In the genomic region with DNA sequence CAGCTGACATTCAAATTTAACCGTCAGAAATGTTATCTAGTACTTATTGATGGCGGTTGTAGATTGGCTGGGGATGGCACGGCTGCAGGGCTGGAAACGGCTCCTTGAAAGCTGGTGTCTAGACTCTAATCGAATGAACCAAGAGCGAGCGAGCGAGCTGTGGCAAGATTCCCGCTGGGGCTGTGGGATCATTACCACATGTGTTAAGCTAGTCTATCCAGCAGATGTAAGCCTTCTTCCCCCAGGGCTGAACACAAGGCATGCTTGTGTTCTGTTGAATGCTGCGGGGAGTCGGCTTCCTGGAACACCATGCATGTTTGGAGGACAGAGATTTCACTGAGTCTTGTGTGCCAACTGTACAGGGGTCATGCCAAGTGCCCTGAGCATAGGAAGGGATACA, we compare ENCODE assay signal across 13 mouse cellular contexts. TPM values are rescaled to one million over a fixed set of nuclear protein-coding genes. Genes with fewer than 3 reads are reported as not detected.
A peak's percentile ranks its signal among the peaks of the same experiment; 100 is the strongest.
DNase-seq lines count a peak whose midpoint lies in the region; ATAC-seq and TF ChIP-seq lines count a peak whose summit lies in the region.
"Had no signal": no experiment of that assay in that cellular context is flagged by ENCODE, and none has a peak within 500 bp of the region (broad histone marks: within the 10 kb centered on the region; RNA-seq: fewer than 3 reads in every experiment).

No protein-coding gene starts in this region.

- no peaks in the 10 kb centered on the region for H3K36me3 ChIP-seq in forebrain, embryonic 10.5 days (replicated peaks)
- no peaks in the 10 kb centered on the region for H3K36me3 ChIP-seq in forebrain, embryonic 15.5 days
- H3K36me3 ChIP-seq in limb, embryonic 15.5 days, result no peaks in the 10 kb centered on the region

- peaks cover 21% of the 10 kb centered on the region; the same call in 1 of the 2 replicates for H3K27me3 ChIP-seq in forebrain, embryonic 10.5 days (ENCODE audit: poor library complexity, severe bottlenecking)
- no peaks in the 10 kb centered on the region for H3K27me3 ChIP-seq in forebrain, embryonic 15.5 days
- peaks cover 4% of the 10 kb centered on the region for H3K27me3 ChIP-seq in limb, embryonic 15.5 days

- no peaks in the 10 kb centered on the region for H3K9me3 ChIP-seq in forebrain, embryonic 10.5 days
- no peaks in the 10 kb centered on the region for H3K9me3 ChIP-seq in forebrain, embryonic 15.5 days
- H3K9me3 ChIP-seq in limb, embryonic 15.5 days, result no peaks in the 10 kb centered on the region

- peaks cover 17% of the 10 kb centered on the region for H3K4me1 ChIP-seq in forebrain, embryonic 10.5 days
- H3K4me1 ChIP-seq in forebrain, embryonic 15.5 days, result no peaks in the 10 kb centered on the region
- peaks cover 20% of the 10 kb centered on the region for H3K4me1 ChIP-seq in limb, embryonic 15.5 days

- ATAC-seq in forebrain, embryonic 15.5 days (replicated peaks), result no peak
- 0 out of 2 replicates have a peak, but pooled peaks have one; percentile 57 for ATAC-seq in limb, embryonic 15.5 days (ENCODE audit: insufficient number of reproducible peaks, low FRiP score, low TSS enrichment, low read depth)

- WGBS in forebrain, embryonic 10.5 days, result 74% methylated on average over 11 of the region's 11 CpGs
- WGBS in forebrain, embryonic 15.5 days, result 74% methylated on average over 11 of the region's 11 CpGs
- 20% methylated on average over 11 of the region's 11 CpGs for whole genome bisulfite sequencing in limb, embryonic 15.5 days

- TF ChIP-seq CTCF in layer of hippocampus, adult 2 months (conservative IDR thresholded peaks at IDR 0.05), result no peak

- no peak overlapping the region for H3K9ac ChIP-seq in forebrain, embryonic 15.5 days (replicated peaks)
- no peak overlapping the region for H3K9ac ChIP-seq in limb, embryonic 15.5 days

- no peak overlapping the region for H3K4me2 ChIP-seq in forebrain, embryonic 15.5 days (replicated peaks)
- no peak overlapping the region for H3K4me2 ChIP-seq in limb, embryonic 15.5 days
- H3K4me2 ChIP-seq: midbrain, embryonic 11.5 days had no signal

- H3K4me3 ChIP-seq in forebrain, embryonic 10.5 days, result no peak overlapping the region
- H3K4me3 ChIP-seq in forebrain, embryonic 15.5 days, result no peak overlapping the region
- no peak overlapping the region for H3K4me3 ChIP-seq in limb, embryonic 15.5 days
- H3K4me3 ChIP-seq in layer of hippocampus, adult 2 months, result no peak overlapping the region

- H3K27ac ChIP-seq in forebrain, embryonic 10.5 days, result no peak overlapping the region
- no peak overlapping the region for H3K27ac ChIP-seq in forebrain, embryonic 15.5 days (replicated peaks)
- H3K27ac ChIP-seq in limb, embryonic 15.5 days, result peak overlapping the region; percentile 33; the same call in 1 of the 2 replicates
- H3K27ac ChIP-seq in layer of hippocampus, adult 2 months, result no peak overlapping the region

- DNase-seq in forebrain, embryonic 10.5 days (ENCODE audit: extremely low spot score, low spot score), result peak; percentile 31
- DNase-seq in lung, postnatal 10 days, result peak; percentile 26
- no peak for DNase-seq in lung, adult 18-20 months
- DNase-seq in fibroblast of lung, adult 2 months (ENCODE audit: low read depth), result peak; percentile 88
- no peak for DNase-seq in layer of hippocampus, adult 8-10 months (ENCODE audit: low spot score in 2 of 2)
- no peak for DNase-seq in layer of hippocampus, adult 2 months (ENCODE audit: low spot score in 2 of 2)
- DNase-seq: kidney, adult 2 months had no signal

RNA-seq across cellular contexts. Expression of gene Faim2, which starts 18.6 kb away (rescaled TPM):
- 0.32 and 0.44 TPM in 2 replicates for polyA plus RNA-seq in forebrain, embryonic 10.5 days (2016; fragmentation: Nextera tagmentation; extraction: Ambion mirVana)
- polyA plus RNA-seq in forebrain, embryonic 15.5 days (2015; fragmentation: Nextera tagmentation; extraction: Ambion mirVana), result 17.0 and 18.9 TPM in 2 replicates
- 0.17 and 0.25 TPM in 2 replicates for polyA plus RNA-seq in limb, embryonic 15.5 days (2015; fragmentation: Nextera tagmentation; extraction: Ambion mirVana)
- 100 to 1,000 TPM; 370 to 420 (median 399) TPM for total RNA-seq in layer of hippocampus, adult 8-10 months (2022)
- 100 to 1,000 TPM; 394 to 431 TPM for total RNA-seq in layer of hippocampus, adult 2 months (2021)
- total RNA-seq: granulocyte monocyte progenitor cell, adult 5-6 weeks had no signal

RNA-seq across cellular contexts. Expression of gene Aqp2, which starts 32.3 kb away (rescaled TPM):
- not detected in 2 replicates for polyA plus RNA-seq in forebrain, embryonic 10.5 days (2016; fragmentation: Nextera tagmentation; extraction: Ambion mirVana)
- polyA plus RNA-seq in forebrain, embryonic 15.5 days (2015; fragmentation: Nextera tagmentation; extraction: Ambion mirVana), result not detected in 2 replicates
- polyA plus RNA-seq in limb, embryonic 15.5 days (2015; fragmentation: Nextera tagmentation; extraction: Ambion mirVana), result not detected in 2 replicates
- total RNA-seq in layer of hippocampus, adult 8-10 months (2022), result under 1 TPM in 1 of 4 experiments, not detected in 3; 0.32 TPM
- not detected for total RNA-seq in layer of hippocampus, adult 2 months (2021)
- total RNA-seq: granulocyte monocyte progenitor cell, adult 5-6 weeks; left cerebral cortex, postnatal 10 days had no signal
- polyA plus RNA-seq: midbrain, embryonic 11.5 days; stomach, embryonic 16.5 days had no signal

RNA-seq across cellular contexts. Expression of gene Aqp5, which starts 44.0 kb away (rescaled TPM):
- polyA plus RNA-seq in forebrain, embryonic 10.5 days (2016; fragmentation: Nextera tagmentation; extraction: Ambion mirVana), result not detected in 2 replicates
- 0.38 TPM in 1 of 2 replicates, not detected in the other for polyA plus RNA-seq in forebrain, embryonic 15.5 days (2015; fragmentation: Nextera tagmentation; extraction: Ambion mirVana)
- 0.12 TPM in 1 of 2 replicates, not detected in the other for polyA plus RNA-seq in limb, embryonic 15.5 days (2015; fragmentation: Nextera tagmentation; extraction: Ambion mirVana)
- total RNA-seq in layer of hippocampus, adult 8-10 months (2022), result not detected
- not detected for total RNA-seq in layer of hippocampus, adult 2 months (2021)
- total RNA-seq: granulocyte monocyte progenitor cell, adult 5-6 weeks had no signal
- polyA plus RNA-seq: stomach, embryonic 16.5 days had no signal

RNA-seq across cellular contexts. Expression of gene Aqp6, which starts 54.6 kb away (rescaled TPM):
- not detected in 2 replicates for polyA plus RNA-seq in forebrain, embryonic 10.5 days (2016; fragmentation: Nextera tagmentation; extraction: Ambion mirVana)
- polyA plus RNA-seq in forebrain, embryonic 15.5 days (2015; fragmentation: Nextera tagmentation; extraction: Ambion mirVana), result not detected in 2 replicates
- polyA plus RNA-seq in limb, embryonic 15.5 days (2015; fragmentation: Nextera tagmentation; extraction: Ambion mirVana), result not detected in 2 replicates
- under 1 TPM in 1 of 4 experiments, not detected in 3; 0.36 TPM for total RNA-seq in layer of hippocampus, adult 8-10 months (2022)
- total RNA-seq in layer of hippocampus, adult 2 months (2021), result under 1 TPM in 1 of 2 experiments, not detected in 1; 0.26 TPM
- total RNA-seq: granulocyte monocyte progenitor cell, adult 5-6 weeks had no signal
- polyA plus RNA-seq: stomach, embryonic 16.5 days had no signal

Comparison
In these comparisons a context has a peak if more than half of its experiments do, and no peak if none do; other contexts are left out.
1. DNase-seq: peak in forebrain, embryonic 10.5 days (single experiment), lung, postnatal 10 days (single experiment) and fibroblast of lung, adult 2 months (single experiment); none in lung, adult 18-20 months (0 of 2), layer of hippocampus, adult 8-10 months (0 of 2) and layer of hippocampus, adult 2 months (0 of 2).
2. RNA of gene Faim2, which starts 18.6 kb away (polyA plus RNA-seq): 17.0 to 18.9 TPM in forebrain, embryonic 15.5 days; 0.32 to 0.44 TPM in forebrain, embryonic 10.5 days and 0.17 to 0.25 TPM in limb, embryonic 15.5 days; every median in the first group is over 10 times any median in the second.